Mouse (Mus musculus): ENCODE results near the gene 0610030E20Rik. TPM values are rescaled to one million over a fixed set of nuclear protein-coding genes. Genes with fewer than 3 reads are reported as not detected.

0610030E20Rik gene
- total RNA-seq, 2 experiments from 2014 or later, result 9.0 to 9.5 TPM

- intact Hi-C loops (cut with DNase I), result no loop called here
- DNase-seq, result no peak
Measured at GRCm38 (mm10) chr6:72366844-72367443, 19.8 kb downstream of the 0610030E20Rik start, which contains the start of gene Rnf181. Gene Rnf181, minus strand, starts transcription at chr6:72366956.

- no peak for DNase-seq
- intact Hi-C loops (cut with DNase I), result no loop called here
Measured at GRCm38 (mm10) chr6:72367460-72367974, 20.4 kb downstream of the 0610030E20Rik start.

GRCm38 (mm10) chr6:72369557-72369956 is 22.4 kb downstream of the 0610030E20Rik start:
- intact Hi-C loops (cut with DNase I), result no loop called here
- no peak for DNase-seq

GRCm38 (mm10) chr6:72370091-72370490 is 23.0 kb downstream of the 0610030E20Rik start:
- intact Hi-C loops (cut with DNase I), result no loop called here
- DNase-seq, result no peak

GRCm38 (mm10) chr6:72371147-72371546 is 24.0 kb downstream of the 0610030E20Rik start:
- DNase-seq, result no peak
- intact Hi-C loops (cut with DNase I), result no loop called here

GRCm38 (mm10) chr6:72371571-72371970 is 24.5 kb downstream of the 0610030E20Rik start:
- DNase-seq, result no peak
- intact Hi-C loops (cut with DNase I), result no loop called here

GRCm38 (mm10) chr6:72373184-72373583 is 26.1 kb downstream of the 0610030E20Rik start:
- intact Hi-C loops (cut with DNase I), result no loop called here
- no peak for DNase-seq

- intact Hi-C loops (cut with DNase I), result no loop called here
- no peak for DNase-seq
Measured at GRCm38 (mm10) chr6:72374206-72374605, 27.1 kb downstream of the 0610030E20Rik start.

- DNase-seq, result no peak
- intact Hi-C loops (cut with DNase I), result no loop called here
Measured at GRCm38 (mm10) chr6:72374820-72375563, 27.9 kb downstream of the 0610030E20Rik start.

GRCm38 (mm10) chr6:72378510-72379234 is 31.6 kb downstream of the 0610030E20Rik start:
- intact Hi-C loops (cut with DNase I), result no loop called here
- DNase-seq, result no peak

GRCm38 (mm10) chr6:72379377-72380130 is 32.4 kb downstream of the 0610030E20Rik start:
- intact Hi-C loops (cut with DNase I), result no loop called here
- DNase-seq, result peak; percentile 19 to 39

- DNase-seq, result peak; percentile 79
- intact Hi-C loops (cut with DNase I), result no loop called here
Measured at GRCm38 (mm10) chr6:72380131-72380770, 33.1 kb downstream of the 0610030E20Rik start, which contains the start of gene Vamp5. Gene Vamp5, minus strand, starts transcription at chr6:72380468.

GRCm38 (mm10) chr6:72382494-72382893 is 35.4 kb downstream of the 0610030E20Rik start:
- no peak for DNase-seq
- intact Hi-C loops (cut with DNase I), result no loop called here

- intact Hi-C loops (cut with DNase I), result no loop called here
- DNase-seq, result no peak
Measured at GRCm38 (mm10) chr6:72383142-72383820, 36.2 kb downstream of the 0610030E20Rik start.

GRCm38 (mm10) chr6:72383952-72384351 is 36.8 kb downstream of the 0610030E20Rik start:
- DNase-seq, result no peak
- intact Hi-C loops (cut with DNase I), result no loop called here

GRCm38 (mm10) chr6:72385258-72385657 is 38.1 kb downstream of the 0610030E20Rik start:
- intact Hi-C loops (cut with DNase I), result no loop called here
- DNase-seq, result no peak

- DNase-seq, result no peak
- intact Hi-C loops (cut with DNase I), result no loop called here
Measured at GRCm38 (mm10) chr6:72386561-72386960, 39.4 kb downstream of the 0610030E20Rik start.

- DNase-seq, result no peak
- intact Hi-C loops (cut with DNase I), result no loop called here
Measured at GRCm38 (mm10) chr6:72387816-72388215, 40.7 kb downstream of the 0610030E20Rik start.

GRCm38 (mm10) chr6:72388266-72388665 is 41.1 kb downstream of the 0610030E20Rik start:
- intact Hi-C loops (cut with DNase I), result no loop called here
- no peak for DNase-seq
